Mouse (Mus musculus) thymus, postnatal 4 days (tissue): ENCODE measurements around the gene Eif4g3.

ENCODE experiments used
- DNase-seq: peaks from one replicate; pipeline ENCODE4 v3.0.0; 2021

Gene Eif4g3

DNA sequence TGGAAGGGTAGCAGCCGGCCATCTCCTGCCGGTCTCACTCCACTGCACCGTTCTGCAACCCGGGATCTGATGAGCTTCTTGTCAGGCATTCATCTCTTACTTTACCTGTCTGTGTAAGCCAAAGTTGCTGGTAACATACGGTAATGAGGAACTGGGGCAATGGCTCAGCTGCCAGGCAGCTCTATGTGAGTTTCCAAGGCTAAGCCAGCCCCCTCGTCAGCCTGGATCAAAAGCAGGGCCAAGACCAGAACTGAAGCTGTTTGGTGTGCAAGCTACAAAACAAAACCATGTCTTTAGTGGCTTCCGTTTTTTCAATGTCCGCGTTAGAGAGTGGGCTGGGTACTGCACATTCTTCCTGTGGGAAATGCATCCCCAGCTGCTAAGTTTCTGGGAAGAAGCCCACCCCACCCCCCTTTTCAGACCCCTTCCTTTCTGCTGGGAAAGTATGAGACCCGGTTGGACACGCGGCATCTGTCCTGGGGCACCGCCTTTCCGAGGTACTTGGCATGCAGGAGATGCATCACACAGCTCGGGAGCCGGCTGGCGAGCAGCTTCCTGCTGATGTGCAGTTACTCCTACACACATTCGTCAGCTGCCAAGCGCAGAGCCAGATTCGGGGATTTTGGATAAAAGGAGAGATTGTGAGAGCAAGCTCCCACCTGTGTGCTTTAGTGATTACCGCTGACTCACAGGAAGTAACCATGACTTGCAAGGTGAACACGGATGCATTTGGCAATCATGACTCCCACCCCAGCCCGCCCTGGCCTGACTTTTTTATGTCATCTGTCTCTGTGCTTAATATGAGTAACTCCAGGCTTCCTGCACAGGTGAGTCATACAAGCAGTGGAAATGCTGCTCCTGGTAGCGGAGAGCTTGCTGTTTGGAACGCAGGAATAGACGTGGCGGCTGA, 254.2 kb downstream of the Eif4g3 start:
- DNase-seq = peak; percentile 5

DNA sequence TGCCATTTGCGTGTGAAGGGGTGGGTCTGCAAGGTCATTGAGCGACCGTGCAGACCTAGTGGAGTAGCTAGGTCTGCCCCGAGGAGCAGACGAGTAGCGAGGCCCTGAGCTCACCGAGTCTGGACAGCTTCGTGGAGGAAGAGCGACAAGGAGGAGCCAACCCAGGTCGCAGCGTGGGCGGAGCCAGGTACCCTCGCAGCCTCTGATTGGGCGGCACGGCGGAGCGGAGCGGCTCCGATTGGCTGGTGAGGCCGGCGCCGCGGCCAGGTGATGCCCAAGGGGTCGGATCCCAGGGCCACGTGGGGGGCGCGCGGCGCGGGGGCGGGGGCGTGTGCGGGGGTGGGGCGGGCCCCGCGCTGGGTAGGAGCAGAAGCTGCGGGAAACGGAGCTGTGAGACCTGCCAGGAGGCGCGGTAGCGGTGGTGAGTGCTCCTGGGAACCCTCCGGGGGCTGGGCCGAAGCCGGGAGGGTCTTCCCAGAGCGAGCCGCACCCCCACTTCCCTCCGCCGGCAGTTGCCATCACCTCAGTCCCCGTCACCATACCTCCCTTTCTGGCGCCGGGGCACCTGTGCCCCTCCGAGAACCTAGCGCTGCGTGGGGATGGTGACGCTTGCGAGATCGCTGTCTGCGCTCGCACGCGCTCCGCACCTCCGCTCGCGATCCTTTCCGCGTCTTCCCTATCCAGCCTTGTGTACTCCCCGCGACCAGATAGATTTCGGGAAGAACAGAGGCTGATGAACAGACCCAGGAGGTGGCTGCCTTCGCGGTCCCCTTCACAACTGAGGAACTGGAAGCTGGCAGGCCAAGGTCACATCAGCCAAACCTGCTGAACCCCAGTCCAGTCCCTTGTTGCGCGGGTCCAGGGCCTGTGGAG, 257.5 kb downstream of the Eif4g3 start, which contains the start of the genes Sh2d5 and Kif17:
Gene Sh2d5 (plus strand): TSS at position 316 of the 873 bp plus-strand sequence.
Gene Kif17 (plus strand): TSS at position 348 of the 873 bp plus-strand sequence.
- DNase-seq = peak; percentile 91

DNA sequence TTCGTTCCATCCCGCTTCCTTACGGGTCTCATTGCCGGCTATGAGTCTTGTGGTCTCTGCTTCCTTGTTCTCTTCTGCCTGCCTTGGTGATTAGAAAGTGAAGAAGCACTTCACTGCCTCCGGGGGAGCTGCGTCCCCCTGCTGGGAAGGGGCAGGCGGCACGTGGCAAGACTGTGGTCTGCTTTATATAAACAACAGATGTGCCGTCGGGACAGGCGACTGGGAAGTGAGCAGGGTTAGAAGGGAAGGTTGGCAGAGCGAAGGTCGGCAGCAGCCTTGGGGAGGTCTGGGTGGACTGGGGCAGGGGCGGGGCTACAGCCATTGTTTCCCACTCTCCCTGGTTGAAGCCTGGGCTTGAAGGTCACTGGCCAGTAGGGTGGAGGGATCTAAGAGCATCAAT, 259.0 kb downstream of the Eif4g3 start:
- peak; percentile 54 for DNase-seq

DNA sequence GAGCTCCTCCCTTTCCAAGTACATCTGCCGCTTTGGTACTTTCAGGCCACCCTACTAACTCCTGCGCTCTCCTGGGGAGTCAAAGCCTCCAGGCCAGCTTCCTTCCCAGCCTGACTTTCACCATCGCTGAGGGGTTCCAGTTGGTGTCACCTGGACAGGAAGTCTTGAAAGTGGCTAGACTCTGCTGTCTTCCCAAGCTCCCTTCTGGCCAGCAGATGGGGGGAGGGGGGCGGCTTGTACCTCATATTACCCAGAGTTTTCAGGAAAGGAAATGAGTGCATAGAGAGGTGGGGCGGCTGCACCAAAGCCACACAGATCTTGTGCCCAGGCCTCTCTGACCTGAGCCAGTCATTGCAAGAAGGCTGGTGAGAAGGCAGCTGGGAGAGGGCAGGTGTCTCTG, 259.4 kb downstream of the Eif4g3 start:
- DNase-seq = no peak

DNA sequence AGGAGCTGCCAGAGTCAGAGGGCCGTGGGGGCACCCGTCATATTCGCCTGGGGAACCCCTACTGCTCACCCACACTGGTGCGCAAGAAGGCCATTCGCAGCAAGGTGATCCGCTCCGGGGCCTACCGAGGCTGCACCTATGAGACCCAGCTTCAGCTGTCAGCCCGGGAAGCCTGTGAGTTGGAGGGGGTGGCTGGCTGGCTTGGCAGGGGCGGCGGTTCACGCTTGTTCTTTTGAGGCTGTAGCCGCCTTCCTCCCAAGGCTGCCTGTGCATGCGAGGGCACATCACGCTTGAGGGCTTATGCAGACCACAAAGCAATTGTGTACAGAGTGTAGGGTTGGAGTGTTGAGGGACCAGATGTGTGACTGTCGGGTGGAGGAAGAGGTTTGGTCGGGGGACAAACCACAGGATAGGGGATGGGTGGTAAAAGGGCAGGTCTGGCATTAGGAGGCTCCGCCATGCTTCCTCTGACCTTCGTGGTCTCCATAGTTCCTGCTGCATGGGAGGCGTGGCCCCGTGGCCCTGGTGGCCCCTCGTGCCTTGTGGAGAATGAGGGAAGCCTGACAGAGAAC, 264.4 kb downstream of the Eif4g3 start:
- peak; percentile 66 for DNase-seq
